Mouse (Mus musculus): ENCODE measurements around the gene Faap20. TPM values are rescaled to one million over a fixed set of nuclear protein-coding genes. Genes with fewer than 3 reads are reported as not detected.
A peak's percentile ranks its signal among the peaks of the same experiment; 100 is the strongest.

Faap20 gene
- polyA plus RNA-seq, 1 experiment from 2014 or later = 43.5 TPM

DNA sequence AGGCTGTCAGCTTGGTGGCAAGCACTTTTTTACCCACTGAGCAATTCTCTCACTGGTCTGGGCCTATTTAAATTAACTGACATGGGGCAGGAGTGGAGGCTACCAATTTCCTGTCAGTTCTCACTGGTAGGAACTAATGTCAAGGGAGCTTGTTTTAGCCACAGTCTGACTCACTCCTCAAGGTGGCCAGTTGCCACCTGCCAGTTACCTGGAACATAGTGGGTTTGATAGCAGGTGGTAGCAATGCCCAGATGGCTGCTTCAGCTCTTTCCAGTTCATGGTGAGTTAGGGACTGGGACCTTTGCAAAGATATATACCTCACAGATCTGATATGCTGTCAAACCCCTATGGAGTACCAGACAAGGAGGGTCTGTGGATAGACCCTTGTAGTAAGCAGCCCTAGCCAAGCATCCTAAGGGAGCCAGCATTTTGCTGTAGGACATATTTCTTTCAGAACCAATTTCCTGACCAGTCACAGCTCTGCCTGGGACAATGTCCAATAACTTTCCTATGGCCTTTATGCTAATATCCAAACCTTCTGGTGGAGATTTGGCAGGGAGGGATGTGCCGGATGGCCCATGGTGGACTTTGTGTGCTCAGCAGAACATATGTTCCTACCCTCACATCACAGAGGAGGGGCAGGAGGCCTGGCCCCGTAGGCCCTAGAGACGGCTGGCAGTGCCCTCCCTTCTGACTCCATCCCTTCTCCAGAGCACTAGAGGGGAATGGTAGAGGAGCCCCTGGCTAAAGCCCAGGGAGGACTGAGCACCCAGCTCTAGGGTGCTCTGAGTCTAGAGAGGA is 15.1 kb downstream of the Faap20 start:
- TF ChIP-seq EP300 (optimal IDR thresholded peaks at IDR 0.05) (no peak), CTCF (IDR thresholded peaks at IDR 0.05; ENCODE audit: low read depth) (no peak)
- 85% methylated on average over 3 of the region's 3 CpGs for WGBS
- no peak for ATAC-seq (ENCODE audit: low FRiP score, low TSS enrichment)
- Histone ChIP-seq H3K27me3 (ENCODE audit: control insufficient read depth, insufficient read depth, low read length) (no peaks in the 10 kb centered on the region), H3K4me3 (ENCODE audit: low read depth, low read length) (no peak overlapping the region), H3K9me3 (ENCODE audit: control insufficient read depth, low read length) (0 out of 2 replicates have a peak, but pooled peaks cover 3% of the 10 kb centered on the region), H3K4me1 (replicated peaks; ENCODE audit: control insufficient read depth, insufficient read depth) (peaks cover 3% of the 10 kb centered on the region; the same call in 1 of the 2 replicates), H3K4me2 (replicated peaks; ENCODE audit: low read depth) (no peak overlapping the region), H3K36me3 (ENCODE audit: control insufficient read depth, insufficient read depth, low read length) (no peaks in the 10 kb centered on the region), H3K27ac (replicated peaks) (no peak overlapping the region), H3K9ac (ENCODE audit: low read length) (no peak overlapping the region)
- no peak for DNase-seq (ENCODE audit: low spot score)

DNA sequence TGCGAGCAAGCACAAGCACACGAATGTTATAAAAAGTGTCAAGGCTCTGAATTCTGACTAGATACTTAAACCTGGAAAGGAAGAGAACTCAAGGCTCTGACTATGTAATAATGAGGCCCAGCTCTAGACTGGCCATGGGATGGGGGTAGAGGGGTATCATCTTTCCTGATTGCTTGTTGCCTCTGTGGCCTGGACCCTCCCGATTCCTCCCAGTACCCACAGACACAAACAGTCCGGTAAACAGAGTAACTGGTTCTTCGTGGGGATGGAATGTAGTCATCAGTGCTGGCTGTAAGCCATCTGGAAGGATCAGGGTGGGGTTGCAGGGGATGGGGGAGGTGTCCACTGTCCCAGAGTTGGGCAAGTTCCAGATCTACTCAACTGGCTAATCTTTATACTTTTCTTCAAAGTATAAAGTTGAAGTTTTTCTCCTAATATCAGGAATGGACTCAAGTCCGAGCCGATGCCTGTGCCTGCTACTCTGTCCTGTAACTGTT is 17.5 kb downstream of the Faap20 start:
- no peak overlapping the region for H3K4me3 ChIP-seq (ENCODE audit: low read depth, low read length)
- no peak overlapping the region for H3K4me2 ChIP-seq (replicated peaks; ENCODE audit: low read depth)
- TF ChIP-seq EP300 (optimal IDR thresholded peaks at IDR 0.05) (no peak), CTCF (IDR thresholded peaks at IDR 0.05; ENCODE audit: low read depth) (no peak)
- H3K4me1 ChIP-seq (replicated peaks; ENCODE audit: control insufficient read depth, insufficient read depth) = peaks cover 3% of the 10 kb centered on the region; the same call in 1 of the 2 replicates
- DNase-seq (ENCODE audit: low spot score) = no peak
- ATAC-seq (ENCODE audit: low FRiP score, low TSS enrichment) = no peak
- no peaks in the 10 kb centered on the region for H3K9me3 ChIP-seq (ENCODE audit: control insufficient read depth, low read length)
- WGBS = 29% methylated on average over 7 of the region's 7 CpGs
- no peaks in the 10 kb centered on the region for H3K36me3 ChIP-seq (ENCODE audit: control insufficient read depth, insufficient read depth, low read length)
- 0 out of 2 replicates have a peak overlapping the region, but pooled peaks have one; percentile 30 for H3K27ac ChIP-seq (replicated peaks)
- no peaks in the 10 kb centered on the region for H3K27me3 ChIP-seq (ENCODE audit: control insufficient read depth, insufficient read depth, low read length)
- no peak overlapping the region for H3K9ac ChIP-seq (ENCODE audit: low read length)

GRCm38 (mm10) chr4:155267639-155268175 is 18.1 kb downstream of the Faap20 start:
- no peak overlapping the region for H3K4me2 ChIP-seq (replicated peaks; ENCODE audit: low read depth)
- WGBS = 51% methylated on average over 12 of the region's 12 CpGs
- no peaks in the 10 kb centered on the region for H3K9me3 ChIP-seq (ENCODE audit: control insufficient read depth, low read length)
- no peak for TF ChIP-seq EP300 (optimal IDR thresholded peaks at IDR 0.05)
- TF ChIP-seq CTCF (IDR thresholded peaks at IDR 0.05; ENCODE audit: low read depth) = no peak
- DNase-seq (ENCODE audit: low spot score) (no peak), ATAC-seq (ENCODE audit: low FRiP score, low TSS enrichment) (peak; percentile 28; the same call in 1 of the 2 replicates)
- H3K4me1 ChIP-seq (replicated peaks; ENCODE audit: control insufficient read depth, insufficient read depth) = peaks cover 3% of the 10 kb centered on the region; the same call in 1 of the 2 replicates
- H3K36me3 ChIP-seq (ENCODE audit: control insufficient read depth, insufficient read depth, low read length) = no peaks in the 10 kb centered on the region
- H3K27me3 ChIP-seq (ENCODE audit: control insufficient read depth, insufficient read depth, low read length) = no peaks in the 10 kb centered on the region
- H3K27ac ChIP-seq (replicated peaks) = 0 out of 2 replicates have a peak overlapping the region, but pooled peaks have one; percentile 30
- no peak overlapping the region for H3K4me3 ChIP-seq (ENCODE audit: low read depth, low read length)
- H3K9ac ChIP-seq (ENCODE audit: low read length) = no peak overlapping the region

GRCm38 (mm10) chr4:155268382-155268781 is 18.8 kb downstream of the Faap20 start:
- H3K9ac ChIP-seq (ENCODE audit: low read length) = no peak overlapping the region
- TF ChIP-seq EP300 (optimal IDR thresholded peaks at IDR 0.05) = no peak
- peak; percentile 78 for TF ChIP-seq CTCF (IDR thresholded peaks at IDR 0.05; ENCODE audit: low read depth)
- no peak overlapping the region for H3K4me2 ChIP-seq (replicated peaks; ENCODE audit: low read depth)
- no peaks in the 10 kb centered on the region for H3K36me3 ChIP-seq (ENCODE audit: control insufficient read depth, insufficient read depth, low read length)
- ATAC-seq (ENCODE audit: low FRiP score, low TSS enrichment) (peak; percentile 45; the same call in 1 of the 2 replicates), DNase-seq (ENCODE audit: low spot score) (peak; percentile 71)
- H3K27ac ChIP-seq (replicated peaks) = no peak overlapping the region
- WGBS = 23% methylated on average over 5 of the region's 5 CpGs
- H3K4me1 ChIP-seq (replicated peaks; ENCODE audit: control insufficient read depth, insufficient read depth) = peaks cover 3% of the 10 kb centered on the region; the same call in 1 of the 2 replicates
- no peaks in the 10 kb centered on the region for H3K27me3 ChIP-seq (ENCODE audit: control insufficient read depth, insufficient read depth, low read length)
- no peaks in the 10 kb centered on the region for H3K9me3 ChIP-seq (ENCODE audit: control insufficient read depth, low read length)
- no peak overlapping the region for H3K4me3 ChIP-seq (ENCODE audit: low read depth, low read length)

DNA sequence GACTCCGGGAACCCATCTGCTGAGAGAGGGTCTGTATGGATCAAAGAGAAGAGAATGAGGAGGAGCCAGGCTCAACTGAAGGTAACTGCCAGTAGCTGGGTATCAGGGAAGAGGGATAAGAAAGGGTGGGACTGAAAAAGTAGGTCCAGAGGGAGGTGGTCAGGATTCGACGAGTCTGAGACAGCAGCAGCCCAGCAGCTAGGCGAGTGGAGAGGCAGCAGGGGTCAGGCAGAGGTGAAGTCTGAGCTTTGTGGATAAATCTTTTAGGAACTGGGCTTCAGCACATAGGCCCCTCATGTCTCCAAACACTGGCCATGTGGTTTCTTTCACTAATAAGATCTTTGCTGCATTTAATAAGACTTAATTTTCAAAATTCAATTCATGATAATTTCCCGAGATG is 24.8 kb downstream of the Faap20 start:
- H3K4me1 ChIP-seq (replicated peaks; ENCODE audit: control insufficient read depth, insufficient read depth) = no peaks in the 10 kb centered on the region
- ATAC-seq (ENCODE audit: low FRiP score, low TSS enrichment) (no peak), DNase-seq (ENCODE audit: low spot score) (no peak)
- no peak overlapping the region for H3K4me2 ChIP-seq (replicated peaks; ENCODE audit: low read depth)
- H3K36me3 ChIP-seq (ENCODE audit: control insufficient read depth, insufficient read depth, low read length) = no peaks in the 10 kb centered on the region
- TF ChIP-seq EP300 (optimal IDR thresholded peaks at IDR 0.05) (no peak), CTCF (IDR thresholded peaks at IDR 0.05; ENCODE audit: low read depth) (no peak)
- H3K27ac ChIP-seq (replicated peaks) = no peak overlapping the region
- no peak overlapping the region for H3K9ac ChIP-seq (ENCODE audit: low read length)
- WGBS = 42% methylated on average over 5 of the region's 5 CpGs
- no peaks in the 10 kb centered on the region for H3K27me3 ChIP-seq (ENCODE audit: control insufficient read depth, insufficient read depth, low read length)
- H3K9me3 ChIP-seq (ENCODE audit: control insufficient read depth, low read length) = no peaks in the 10 kb centered on the region
- H3K4me3 ChIP-seq (ENCODE audit: low read depth, low read length) = no peak overlapping the region

DNA sequence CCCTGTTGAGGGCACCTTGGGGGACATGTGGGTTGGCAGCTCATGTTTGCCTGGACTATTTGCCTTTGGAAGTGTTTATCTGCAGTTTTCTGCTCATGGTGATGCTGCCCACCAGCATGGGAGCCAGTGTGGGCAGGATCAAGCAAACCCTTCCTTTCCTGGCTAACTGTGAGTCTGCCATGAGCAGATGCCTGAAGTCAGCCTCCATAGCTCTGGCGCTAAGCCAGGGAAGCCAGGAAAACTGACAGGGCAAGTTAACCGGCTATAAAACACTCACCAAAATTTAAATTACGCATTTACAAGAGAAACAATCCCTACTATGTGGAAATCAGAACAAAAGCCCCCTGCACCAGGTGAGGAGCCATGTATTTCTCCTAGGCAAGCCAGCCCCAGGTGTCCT is 25.2 kb downstream of the Faap20 start:
- DNase-seq (ENCODE audit: low spot score) = no peak
- WGBS = 40% methylated on average over 3 of the region's 3 CpGs
- no peaks in the 10 kb centered on the region for H3K9me3 ChIP-seq (ENCODE audit: control insufficient read depth, low read length)

More for the DNA sequence above, 25.2 kb downstream of the Faap20 start:
- Histone ChIP-seq H3K9ac (ENCODE audit: low read length) (no peak overlapping the region), H3K4me1 (replicated peaks; ENCODE audit: control insufficient read depth, insufficient read depth) (no peaks in the 10 kb centered on the region), H3K4me2 (replicated peaks; ENCODE audit: low read depth) (no peak overlapping the region), H3K27ac (replicated peaks) (no peak overlapping the region), H3K27me3 (ENCODE audit: control insufficient read depth, insufficient read depth, low read length) (no peaks in the 10 kb centered on the region), H3K4me3 (ENCODE audit: low read depth, low read length) (no peak overlapping the region), H3K36me3 (ENCODE audit: control insufficient read depth, insufficient read depth, low read length) (no peaks in the 10 kb centered on the region)
- TF ChIP-seq EP300 (optimal IDR thresholded peaks at IDR 0.05) (no peak), CTCF (IDR thresholded peaks at IDR 0.05; ENCODE audit: low read depth) (no peak)
- no peak for ATAC-seq (ENCODE audit: low FRiP score, low TSS enrichment)

Measured in stomach, postnatal 0 days (tissue).